18 mouse cellular contexts compared by ENCODE assay signal in the genomic region with DNA sequence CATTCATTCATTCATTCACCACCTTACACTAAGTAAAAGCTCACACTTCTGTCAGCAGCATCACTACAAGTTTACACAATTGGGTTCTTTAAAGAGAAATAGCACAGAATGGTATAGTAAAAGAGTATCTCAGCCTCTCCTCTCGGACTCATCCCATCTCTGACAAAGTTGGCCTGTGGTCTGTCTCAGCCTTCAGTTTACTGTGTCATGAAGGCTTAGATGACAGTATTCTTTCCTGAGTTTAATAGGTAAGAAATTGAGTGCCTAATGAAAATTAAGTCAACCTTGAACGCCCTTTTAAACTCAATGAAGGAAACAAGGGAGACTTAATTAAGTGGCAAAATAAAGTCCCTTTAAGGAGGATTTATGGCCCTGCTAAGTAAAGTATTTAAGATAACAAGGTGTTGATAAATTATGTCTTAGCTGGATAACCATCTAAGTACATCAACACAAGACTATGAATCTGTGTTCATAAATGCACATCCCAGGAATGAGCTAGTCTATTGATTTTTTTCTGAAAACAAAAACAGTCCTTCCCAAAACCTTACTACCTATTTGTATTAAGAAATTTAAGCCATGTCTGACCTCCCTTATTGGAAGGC.
"Had no signal": no experiment of that assay in that cellular context is flagged by ENCODE, and none has a peak within 500 bp of the region (broad histone marks: within the 10 kb centered on the region; RNA-seq: fewer than 3 reads in every experiment).

No protein-coding gene starts in this region.

- H3K36me3 ChIP-seq: midbrain, embryonic 10.5 days; midbrain, embryonic 12.5 days; neural tube, embryonic 13.5 days had no signal

- H3K9ac ChIP-seq: lung, embryonic 14.5 days; midbrain, embryonic 12.5 days; neural tube, embryonic 13.5 days had no signal

- H3K27ac ChIP-seq: midbrain, embryonic 10.5 days; midbrain, embryonic 12.5 days; neural tube, embryonic 13.5 days had no signal

- H3K4me2 ChIP-seq: lung, embryonic 14.5 days; midbrain, embryonic 12.5 days; neural tube, embryonic 13.5 days had no signal

- DNase-seq: lung, adult 18-20 months; lung, embryonic 14.5 days; lung, postnatal 10 days; lung, postnatal 4 days; midbrain, embryonic 14.5 days; retina, postnatal 1 day; right cerebral cortex, adult 18-20 months; right cerebral cortex, postnatal 25 days; right cerebral cortex, postnatal 4 days; spleen, adult 18-20 months; thymus, adult 18-20 months; thymus, postnatal 14 days; thymus, postnatal 36 days had no signal

- H3K9me3 ChIP-seq: midbrain, embryonic 10.5 days; midbrain, embryonic 12.5 days; neural tube, embryonic 13.5 days had no signal

- ATAC-seq: midbrain, embryonic 16.5 days had no signal

- H3K27me3 ChIP-seq: midbrain, embryonic 12.5 days; neural tube, embryonic 13.5 days had no signal

- H3K4me3 ChIP-seq: midbrain, embryonic 10.5 days; midbrain, embryonic 12.5 days; myocyte; neural tube, embryonic 13.5 days had no signal
